Mouse (Mus musculus) megakaryocyte-erythroid progenitor cell, adult 5-6 weeks (primary cell): Measurements from ENCODE around the gene Gas2l3. TPM values are rescaled to one million over a fixed set of nuclear protein-coding genes. Genes with fewer than 3 reads are reported as not detected.

ENCODE experiments used
- ATAC-seq: replicated peaks from 2 replicates; pipeline ENCODE4 v1.8.0; 2016; ENCODE audit warnings: mild to moderate bottlenecking, inconsistent platforms; ENCODE audit not compliant: severe bottlenecking, poor library complexity, low FRiP score, low TSS enrichment
- total RNA-seq, 2 experiments: library from RNA; stranded (forward) in 1 of 2; stranded (reverse) in 1 of 2; fragments of 200-1000, 215-1000 nt in 1 of 2; fragments of >200 nt in 1 of 2; fragmentation: Nextera tagmentation in 1 of 2; gene quantifications; 2 replicates each; pipeline ENCODE4 v1.2.3; 2014 to 2017

The Gas2l3 gene
- total RNA-seq, 2 experiments from 2014 or later, result 4.9 to 8.5 TPM

- ATAC-seq, result peak; percentile 50
Measured at GRCm38 (mm10) chr10:89453068-89453641, 9.4 kb upstream of the Gas2l3 start.

GRCm38 (mm10) chr10:89450411-89450810, 6.6 kb upstream of the Gas2l3 start:
- ATAC-seq, result peak; percentile 60; the same call in 1 of the 2 replicates

GRCm38 (mm10) chr10:89444381-89444780, 614 bp upstream of the Gas2l3 start:
- no peak for ATAC-seq

- ATAC-seq, result peak; percentile 38
Measured at GRCm38 (mm10) chr10:89443115-89443622, 598 bp downstream of the Gas2l3 start.

- ATAC-seq, result no peak
Measured at GRCm38 (mm10) chr10:89442640-89443039, 1.1 kb downstream of the Gas2l3 start.

- no peak for ATAC-seq
Measured at GRCm38 (mm10) chr10:89441961-89442360, 1.8 kb downstream of the Gas2l3 start.

- no peak for ATAC-seq
Measured at GRCm38 (mm10) chr10:89439380-89439779, 4.4 kb downstream of the Gas2l3 start.

- no peak for ATAC-seq
Measured at GRCm38 (mm10) chr10:89437996-89438395, 5.8 kb downstream of the Gas2l3 start.

GRCm38 (mm10) chr10:89437472-89437871, 6.3 kb downstream of the Gas2l3 start:
- ATAC-seq, result no peak

- no peak for ATAC-seq
Measured at GRCm38 (mm10) chr10:89435920-89436319, 7.8 kb downstream of the Gas2l3 start.

GRCm38 (mm10) chr10:89435413-89435812, 8.4 kb downstream of the Gas2l3 start:
- ATAC-seq, result no peak

- no peak for ATAC-seq
Measured at GRCm38 (mm10) chr10:89434509-89435210, 9.1 kb downstream of the Gas2l3 start.

- ATAC-seq, result no peak
Measured at GRCm38 (mm10) chr10:89432743-89433142, 11.0 kb downstream of the Gas2l3 start.

GRCm38 (mm10) chr10:89430751-89431150, 13.0 kb downstream of the Gas2l3 start:
- no peak for ATAC-seq

- ATAC-seq, result no peak
Measured at GRCm38 (mm10) chr10:89424800-89425393, 18.9 kb downstream of the Gas2l3 start.

- ATAC-seq, result no peak
Measured at GRCm38 (mm10) chr10:89424217-89424616, 19.6 kb downstream of the Gas2l3 start.

- peak; percentile 42 for ATAC-seq
Measured at GRCm38 (mm10) chr10:89423164-89423778, 20.5 kb downstream of the Gas2l3 start.

- peak; percentile 95 for ATAC-seq
Measured at GRCm38 (mm10) chr10:89422504-89423158, 21.1 kb downstream of the Gas2l3 start.

- no peak for ATAC-seq
Measured at GRCm38 (mm10) chr10:89417966-89418365, 25.8 kb downstream of the Gas2l3 start.

GRCm38 (mm10) chr10:89415478-89415877, 28.3 kb downstream of the Gas2l3 start:
- peak; percentile 51 for ATAC-seq
